Mouse (Mus musculus): Measurements from ENCODE around the gene Fgf11. TPM values are rescaled to one million over a fixed set of nuclear protein-coding genes. Genes with fewer than 3 reads are reported as not detected.

Fgf11 gene
- polyA plus RNA-seq, 1 experiment, result 17.3 TPM

DNA sequence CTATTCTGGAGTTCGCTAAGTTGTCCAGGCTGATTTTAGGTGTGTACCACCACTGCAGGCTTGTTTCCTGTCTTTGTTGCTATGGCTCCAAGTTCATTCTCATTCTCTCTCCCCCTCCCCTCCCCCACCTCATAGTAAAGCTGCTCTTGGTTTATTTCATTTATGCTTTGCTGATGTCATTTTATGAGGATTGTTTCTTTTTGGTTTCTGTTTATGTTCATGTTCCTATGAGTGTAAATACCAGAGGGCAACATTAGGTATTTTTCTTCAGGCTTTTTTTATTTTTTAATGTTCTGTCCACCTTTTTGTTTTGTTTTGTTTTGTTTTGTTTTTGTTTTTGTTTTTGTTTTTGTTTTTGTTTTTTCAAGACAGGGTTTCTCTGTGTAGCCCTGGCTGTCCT is 39.8 kb downstream of the Fgf11 start, which contains the start of gene Slc35g3:
Gene Slc35g3, minus strand, starts transcription at position 101 of the 400 bp plus-strand sequence.
- TF ChIP-seq POLR2A (IDR thresholded peaks at IDR 0.05; ENCODE audit: extremely low read depth, insufficient read depth, low read length) (no peak), CTCF (IDR thresholded peaks at IDR 0.05; ENCODE audit: extremely low read depth, insufficient read depth, low read length) (no peak)
- H3K27ac ChIP-seq (ENCODE audit: insufficient read depth, low read length), result no peak within 1 kb of the TSS

DNA sequence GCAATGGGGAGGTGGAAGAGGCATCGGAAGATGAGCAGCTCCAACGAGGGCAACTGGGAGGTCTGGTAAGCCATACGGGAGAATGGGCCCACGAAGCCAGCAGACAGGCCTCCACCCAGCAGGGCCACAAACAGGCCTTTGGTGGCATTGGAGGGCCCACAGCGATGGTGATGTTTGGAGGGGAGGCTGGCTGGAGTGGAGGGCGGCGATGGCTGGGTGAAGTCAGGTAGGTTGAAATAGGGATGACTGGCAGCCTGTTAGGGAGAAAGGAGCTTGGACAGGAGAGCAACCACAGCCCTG is 40.8 kb downstream of the Fgf11 start:
- H3K4me1 ChIP-seq (ENCODE audit: control insufficient read depth, insufficient read depth, low read length), result 0 out of 2 replicates have a peak, but pooled peaks cover 1% of the 10 kb centered on the region
- TF ChIP-seq CTCF (IDR thresholded peaks at IDR 0.05; ENCODE audit: extremely low read depth, insufficient read depth, low read length) (no peak), POLR2A (IDR thresholded peaks at IDR 0.05; ENCODE audit: extremely low read depth, insufficient read depth, low read length) (no peak)
- H3K4me3 ChIP-seq (ENCODE audit: insufficient read depth, low read length), result no peak overlapping the region
- no peak overlapping the region for H3K27ac ChIP-seq (ENCODE audit: insufficient read depth, low read length)

More for the DNA sequence above, 39.8 kb downstream of the Fgf11 start, which contains the start of gene Slc35g3:
- no peak within 1 kb of the TSS for H3K4me3 ChIP-seq (ENCODE audit: insufficient read depth, low read length)
- H3K4me1 ChIP-seq (ENCODE audit: control insufficient read depth, insufficient read depth, low read length), result 0 out of 2 replicates have a peak, but pooled peaks cover 1% of the 10 kb centered on the region

DNA sequence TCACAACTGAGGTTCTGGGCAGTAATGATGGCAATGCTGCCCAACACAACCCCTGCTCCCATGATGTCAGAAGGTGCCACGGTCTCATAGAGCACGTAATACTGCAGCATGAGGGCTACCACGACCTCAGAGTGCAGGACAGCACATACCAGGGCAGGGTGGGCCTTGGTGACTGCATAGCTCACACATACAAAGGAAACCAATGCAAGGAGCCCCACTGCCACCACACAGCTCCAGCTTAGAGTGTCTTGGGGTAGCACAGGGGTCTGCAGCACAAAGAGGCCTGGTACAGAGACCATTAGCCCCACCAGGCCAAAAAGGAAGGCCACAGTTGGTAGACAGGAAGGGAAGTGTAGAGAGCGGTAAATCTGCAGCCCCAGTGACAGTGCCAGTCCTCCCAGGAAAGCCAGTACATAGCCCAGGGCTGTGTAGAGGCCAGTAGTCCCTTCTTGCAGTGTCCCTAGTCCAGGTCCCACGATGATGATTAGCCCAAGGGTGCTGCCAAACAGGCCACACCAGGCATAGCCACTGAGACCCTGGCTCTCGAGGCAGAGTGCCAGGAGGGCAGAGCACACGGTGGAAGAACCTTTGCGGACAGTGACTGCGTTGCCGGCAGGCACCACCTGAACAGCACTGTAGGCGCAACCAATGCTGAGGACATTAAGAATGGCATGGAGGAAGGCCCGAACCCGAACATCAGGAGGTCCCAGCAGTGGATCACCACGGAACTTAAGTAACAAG is 41.3 kb downstream of the Fgf11 start:
- Histone ChIP-seq H3K27ac (ENCODE audit: insufficient read depth, low read length) (no peak overlapping the region), H3K4me1 (ENCODE audit: control insufficient read depth, insufficient read depth, low read length) (0 out of 2 replicates have a peak, but pooled peaks cover 1% of the 10 kb centered on the region), H3K4me3 (ENCODE audit: insufficient read depth, low read length) (no peak overlapping the region)
- no peak for TF ChIP-seq POLR2A (IDR thresholded peaks at IDR 0.05; ENCODE audit: extremely low read depth, insufficient read depth, low read length)
- TF ChIP-seq CTCF (IDR thresholded peaks at IDR 0.05; ENCODE audit: extremely low read depth, insufficient read depth, low read length), result no peak

DNA sequence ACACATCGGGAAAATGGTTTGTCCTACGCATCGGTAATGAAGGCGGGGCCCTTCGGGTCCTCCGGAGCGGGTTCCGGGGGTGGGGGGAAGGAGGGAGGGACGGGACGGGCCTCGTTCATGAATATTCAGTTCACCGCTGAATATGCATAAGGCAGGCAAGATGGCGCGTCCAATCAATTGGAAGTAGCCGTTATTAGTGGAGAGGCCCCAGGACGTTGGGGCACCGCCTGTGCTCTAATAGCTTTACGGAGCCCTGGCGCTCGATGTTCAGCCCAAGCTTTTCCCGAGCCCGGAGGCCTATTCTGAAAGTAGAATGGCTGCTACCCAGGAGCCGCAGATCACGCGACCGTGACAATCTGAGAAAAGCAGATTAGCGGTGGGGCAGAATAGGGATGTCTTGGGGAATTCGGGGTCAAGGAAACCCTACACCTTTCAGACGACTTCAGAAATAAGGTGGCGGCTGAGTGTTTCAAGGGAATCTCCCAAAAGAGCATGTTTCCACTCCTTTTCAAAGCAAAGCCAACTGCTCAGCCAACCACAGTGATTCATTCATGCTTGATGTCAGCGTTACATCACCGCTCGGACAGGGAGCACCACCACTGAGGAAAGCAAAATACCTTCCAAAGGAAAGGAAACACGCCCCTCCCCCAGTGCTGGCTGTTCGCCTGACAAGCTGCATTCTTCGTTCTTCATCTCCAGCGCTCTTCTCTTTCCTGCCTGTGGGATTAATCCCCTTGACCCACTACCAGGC is 42.5 kb downstream of the Fgf11 start:
- peak; percentile 82 for TF ChIP-seq POLR2A (IDR thresholded peaks at IDR 0.05; ENCODE audit: extremely low read depth, insufficient read depth, low read length)
- no peak for TF ChIP-seq CTCF (IDR thresholded peaks at IDR 0.05; ENCODE audit: extremely low read depth, insufficient read depth, low read length)
- H3K4me1 ChIP-seq (ENCODE audit: control insufficient read depth, insufficient read depth, low read length), result 0 out of 2 replicates have a peak, but pooled peaks cover 1% of the 10 kb centered on the region
- H3K27ac ChIP-seq (ENCODE audit: insufficient read depth, low read length), result peak overlapping the region; percentile 82
- H3K4me3 ChIP-seq (ENCODE audit: insufficient read depth, low read length), result peak overlapping the region; percentile 41

DNA sequence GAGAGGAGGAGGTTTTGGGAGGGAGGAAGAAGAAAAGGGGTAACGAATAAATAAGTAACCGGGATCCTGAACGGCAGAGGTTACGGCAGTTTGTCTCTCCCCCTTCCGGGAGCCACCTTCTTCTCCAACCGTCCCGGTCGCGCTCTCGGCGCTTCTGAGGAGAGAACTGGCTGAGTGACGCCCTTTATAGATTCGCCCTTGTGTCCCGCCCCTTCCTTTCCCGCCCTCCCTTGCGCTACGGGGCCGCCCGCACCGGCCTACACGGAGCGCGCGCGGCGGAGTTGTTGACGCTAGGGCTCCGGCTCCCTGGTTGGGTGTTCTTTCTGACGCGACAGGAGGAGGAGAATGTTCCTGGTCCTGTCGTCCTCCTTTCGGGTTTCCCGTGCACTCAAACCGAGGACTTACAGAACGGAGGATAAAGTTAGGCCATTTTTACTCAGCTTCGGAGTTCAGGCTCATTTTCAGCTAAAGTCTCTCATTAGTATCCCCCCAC is 43.1 kb downstream of the Fgf11 start, which contains the start of gene Polr2a:
Gene Polr2a, minus strand, starts transcription at position 160 of the 493 bp plus-strand sequence.
- Histone ChIP-seq H3K4me3 (ENCODE audit: insufficient read depth, low read length) (peak within 1 kb of the TSS; percentile 41), H3K27ac (ENCODE audit: insufficient read depth, low read length) (peak within 1 kb of the TSS; percentile 82), H3K4me1 (ENCODE audit: control insufficient read depth, insufficient read depth, low read length) (0 out of 2 replicates have a peak, but pooled peaks cover 1% of the 10 kb centered on the region)
- peak; percentile 100 for TF ChIP-seq POLR2A (IDR thresholded peaks at IDR 0.05; ENCODE audit: extremely low read depth, insufficient read depth, low read length)
- TF ChIP-seq CTCF (IDR thresholded peaks at IDR 0.05; ENCODE audit: extremely low read depth, insufficient read depth, low read length), result no peak

DNA sequence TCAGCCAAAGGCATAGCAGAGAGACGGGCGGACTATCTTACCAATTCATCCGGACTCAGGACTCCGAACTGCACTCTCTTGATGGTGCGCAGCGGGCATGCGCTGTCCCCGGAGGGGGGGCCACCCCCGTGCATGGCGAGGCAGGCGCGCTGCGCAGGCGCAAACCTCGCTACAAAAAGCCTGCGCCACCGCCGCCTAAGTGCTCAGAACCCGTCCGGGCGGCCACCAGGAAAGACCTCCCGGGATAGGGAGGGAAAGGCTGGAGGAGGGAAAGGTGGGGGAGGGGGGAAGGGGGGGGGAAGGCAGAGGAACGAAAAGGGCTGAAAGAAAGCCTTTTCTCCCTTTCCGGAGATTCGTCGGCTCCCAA is 43.6 kb downstream of the Fgf11 start:
- Histone ChIP-seq H3K27ac (ENCODE audit: insufficient read depth, low read length) (no peak overlapping the region), H3K4me3 (ENCODE audit: insufficient read depth, low read length) (peak overlapping the region; percentile 41), H3K4me1 (ENCODE audit: control insufficient read depth, insufficient read depth, low read length) (peaks cover 3% of the 10 kb centered on the region; the same call in 1 of the 2 replicates)
- TF ChIP-seq CTCF (IDR thresholded peaks at IDR 0.05; ENCODE audit: extremely low read depth, insufficient read depth, low read length) (no peak), POLR2A (IDR thresholded peaks at IDR 0.05; ENCODE audit: extremely low read depth, insufficient read depth, low read length) (peak; percentile 82; the same call in 1 of the 2 replicates)

DNA sequence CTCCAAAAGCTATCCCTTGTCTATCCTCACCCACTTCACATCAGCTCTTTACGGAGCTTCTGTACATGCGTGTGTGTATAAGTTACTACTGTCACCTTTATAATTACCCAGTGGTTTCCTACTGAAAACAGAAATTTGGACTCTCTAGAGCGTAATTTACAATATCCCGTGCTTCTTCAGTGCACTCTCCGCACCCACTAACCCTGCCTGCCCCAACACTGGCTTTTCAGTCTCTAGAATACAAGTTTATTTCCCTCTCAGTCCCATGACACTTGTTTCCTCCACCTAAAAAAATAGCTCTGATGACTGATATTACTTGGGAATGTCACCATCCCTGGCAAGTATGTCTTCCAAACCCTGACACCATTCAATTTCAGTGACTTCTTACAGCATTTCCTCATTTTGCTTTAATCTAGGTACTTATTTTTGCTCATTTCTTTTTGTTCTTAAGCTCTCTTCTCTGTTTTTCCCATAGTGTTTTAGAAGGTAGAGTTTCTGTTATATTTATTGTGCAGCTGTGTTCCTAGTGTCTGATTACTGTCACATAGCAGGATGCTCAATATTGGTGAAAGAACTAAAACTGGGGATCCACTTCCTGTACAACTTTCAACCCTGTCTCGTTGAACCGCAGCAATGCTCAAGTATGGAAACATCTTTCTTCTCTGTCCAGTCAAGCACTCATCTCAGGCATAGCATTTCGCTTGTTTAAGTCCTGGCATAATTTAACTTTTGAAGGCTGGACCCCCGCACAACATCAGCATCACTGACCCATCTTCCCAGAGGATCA is 44.2 kb downstream of the Fgf11 start:
- no peak for TF ChIP-seq POLR2A (IDR thresholded peaks at IDR 0.05; ENCODE audit: extremely low read depth, insufficient read depth, low read length)
- no peak for TF ChIP-seq CTCF (IDR thresholded peaks at IDR 0.05; ENCODE audit: extremely low read depth, insufficient read depth, low read length)

DNA sequence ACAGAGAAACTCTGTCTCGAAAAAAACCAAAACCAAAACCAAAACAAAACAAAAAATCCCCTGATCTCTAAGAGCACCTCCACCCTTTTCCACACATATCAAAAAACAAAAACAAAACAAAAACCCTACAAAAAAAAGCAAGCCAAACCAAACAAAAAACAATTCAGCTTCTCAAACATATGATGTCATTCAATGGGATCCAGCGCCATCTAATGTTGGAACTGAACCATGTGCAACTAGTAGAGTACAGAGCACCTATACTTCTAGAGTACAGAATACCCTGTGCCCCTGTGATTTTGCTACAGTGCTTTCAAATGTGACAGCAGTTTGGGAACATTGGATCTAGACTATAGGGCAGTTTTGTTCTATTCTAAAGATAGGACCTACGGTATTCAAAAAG is 47.0 kb downstream of the Fgf11 start:
- Histone ChIP-seq H3K27ac (ENCODE audit: insufficient read depth, low read length) (no peak overlapping the region), H3K4me1 (ENCODE audit: control insufficient read depth, insufficient read depth, low read length) (peaks cover 3% of the 10 kb centered on the region; the same call in 1 of the 2 replicates), H3K4me3 (ENCODE audit: insufficient read depth, low read length) (no peak overlapping the region)
- no peak for TF ChIP-seq CTCF (IDR thresholded peaks at IDR 0.05; ENCODE audit: extremely low read depth, insufficient read depth, low read length)
- TF ChIP-seq POLR2A (IDR thresholded peaks at IDR 0.05; ENCODE audit: extremely low read depth, insufficient read depth, low read length), result no peak

More for the DNA sequence above, 44.2 kb downstream of the Fgf11 start:
- Histone ChIP-seq H3K4me1 (ENCODE audit: control insufficient read depth, insufficient read depth, low read length) (peaks cover 4% of the 10 kb centered on the region; the same call in 1 of the 2 replicates), H3K4me3 (ENCODE audit: insufficient read depth, low read length) (peak overlapping the region; percentile 41), H3K27ac (ENCODE audit: insufficient read depth, low read length) (no peak overlapping the region)

DNA sequence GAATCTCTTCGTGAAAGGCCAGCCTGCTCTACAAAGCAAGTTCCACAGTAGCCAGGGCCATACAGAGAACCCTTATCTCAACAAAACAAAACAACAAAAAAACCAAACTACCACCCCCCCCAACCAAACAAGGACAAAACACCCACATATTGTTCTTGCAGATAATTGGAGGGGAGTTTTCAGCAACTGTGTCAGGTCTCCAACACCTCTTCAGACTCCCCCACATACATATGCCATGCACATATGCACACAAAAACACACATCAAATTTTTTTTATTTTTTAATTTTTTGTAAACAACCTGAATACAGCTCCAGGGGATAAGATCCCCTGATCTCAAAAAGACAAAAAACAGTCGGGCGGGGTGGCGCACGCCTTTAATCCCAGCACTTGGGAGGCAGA is 47.4 kb downstream of the Fgf11 start:
- TF ChIP-seq POLR2A (IDR thresholded peaks at IDR 0.05; ENCODE audit: extremely low read depth, insufficient read depth, low read length), result no peak
- no peak for TF ChIP-seq CTCF (IDR thresholded peaks at IDR 0.05; ENCODE audit: extremely low read depth, insufficient read depth, low read length)
- no peak overlapping the region for H3K4me3 ChIP-seq (ENCODE audit: insufficient read depth, low read length)
- H3K27ac ChIP-seq (ENCODE audit: insufficient read depth, low read length), result no peak overlapping the region

More for the DNA sequence above, 47.4 kb downstream of the Fgf11 start:
- H3K4me1 ChIP-seq (ENCODE audit: control insufficient read depth, insufficient read depth, low read length), result peaks cover 3% of the 10 kb centered on the region; the same call in 1 of the 2 replicates
